Mouse (Mus musculus) mouse embryonic stem cell (cell line): ENCODE measurements around the gene Agxt.

Experiments
- in situ Hi-C, 2 experiments: fragments of 300-500 bp; cut with MboI; formaldehyde crosslinking; loops; 1 replicate in 1 of 2; 3 replicates in 1 of 2; pipeline ENCODE4 v1.14.3; 2019 to 2020; ENCODE audit warnings: low sequenced_read_pairs in 2 of 2, low pct_unique_long_range_greater_than_20kb in 1 of 2, mixed read lengths in 1 of 2; ENCODE audit not compliant: unreplicated experiment in 1 of 2

Gene Agxt

GRCm38 (mm10) chr1:93139713-93140112 lies 4.7 kb downstream of the Agxt start:
- in situ Hi-C loops, result no loop called here

GRCm38 (mm10) chr1:93142871-93143270 lies 7.8 kb downstream of the Agxt start:
- in situ Hi-C loops, result no loop called here

- in situ Hi-C loops, result no loop called here
Measured at GRCm38 (mm10) chr1:93144176-93144575, 9.1 kb downstream of the Agxt start.

- in situ Hi-C loops, result no loop called here
Measured at GRCm38 (mm10) chr1:93150907-93151661, 16.0 kb downstream of the Agxt start.

- in situ Hi-C loops, result no loop called here
Measured at GRCm38 (mm10) chr1:93157566-93157965, 22.5 kb downstream of the Agxt start.

- in situ Hi-C loops, result no loop called here
Measured at GRCm38 (mm10) chr1:93158916-93159315, 23.9 kb downstream of the Agxt start.

GRCm38 (mm10) chr1:93159566-93160500 lies 24.8 kb downstream of the Agxt start:
- in situ Hi-C loops, result no loop called here

- in situ Hi-C loops, result no loop called here
Measured at GRCm38 (mm10) chr1:93160501-93161133, 25.6 kb downstream of the Agxt start, which contains the start of gene 2310007B03Rik. TSS of gene 2310007B03Rik (minus strand) at chr1:93160948.

GRCm38 (mm10) chr1:93161350-93161749 lies 26.3 kb downstream of the Agxt start:
- in situ Hi-C loops, result no loop called here

GRCm38 (mm10) chr1:93161921-93162320 lies 26.9 kb downstream of the Agxt start:
- in situ Hi-C loops, result no loop called here

GRCm38 (mm10) chr1:93162588-93162987 lies 27.5 kb downstream of the Agxt start:
- in situ Hi-C loops, result no loop called here

GRCm38 (mm10) chr1:93165447-93165846 lies 30.4 kb downstream of the Agxt start:
- in situ Hi-C loops, result no loop called here

- in situ Hi-C loops, result no loop called here
Measured at GRCm38 (mm10) chr1:93166346-93167079, 31.5 kb downstream of the Agxt start.

- in situ Hi-C loops, result no loop called here
Measured at GRCm38 (mm10) chr1:93168295-93168775, 33.3 kb downstream of the Agxt start, which contains the start of gene Crocc2. TSS of gene Crocc2 (plus strand) at chr1:93168725.

GRCm38 (mm10) chr1:93173665-93174064 lies 38.6 kb downstream of the Agxt start:
- in situ Hi-C loops, result no loop called here

- in situ Hi-C loops, result no loop called here
Measured at GRCm38 (mm10) chr1:93174399-93174798, 39.4 kb downstream of the Agxt start.

- in situ Hi-C loops, result loop anchor here in 1 of 2 experiments (25.0 kb wide), 1 partner anchor 561 kb away; no protein-coding TSS in a partner anchor
Measured at GRCm38 (mm10) chr1:93175849-93176248, 40.8 kb downstream of the Agxt start.
